Mouse (Mus musculus): ENCODE results near the gene Smyd1.

DNA sequence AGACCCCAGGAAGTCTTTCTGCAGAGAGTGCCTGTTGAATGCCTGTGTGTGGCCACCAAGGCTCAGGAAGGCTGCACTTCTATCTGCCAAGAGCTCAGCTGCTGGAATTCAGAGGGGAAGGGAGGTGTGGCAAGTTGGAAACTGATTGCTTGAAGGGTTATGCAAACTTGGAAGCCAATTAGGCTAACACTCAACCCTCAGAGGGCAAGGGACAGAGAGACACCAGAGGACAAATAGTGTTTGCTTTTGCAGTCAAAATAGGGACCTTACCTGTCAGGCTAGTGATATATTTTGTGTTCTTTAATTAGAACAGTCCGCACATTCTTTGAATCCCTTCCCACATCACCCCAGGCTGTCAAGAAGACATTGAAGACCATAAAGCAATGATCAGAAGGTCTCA, 132.5 kb downstream of the Smyd1 start:
- no peak for TF ChIP-seq GATA1 (IDR thresholded peaks at IDR 0.05; ENCODE audit: borderline replicate concordance, low read length)
- TF ChIP-seq CTCF (IDR thresholded peaks at IDR 0.05; ENCODE audit: low read depth, low read length), result no peak
- TF ChIP-seq TAL1 (conservative IDR thresholded peaks at IDR 0.05; ENCODE audit: low read depth, low read length), result no peak

All from G1E (cell line).